8 mouse cellular contexts compared by ENCODE assay signal in genomic region chr10:81341333-81341949, GRCm38 (mm10). TPM values are rescaled to one million over a fixed set of nuclear protein-coding genes. Genes with fewer than 3 reads are reported as not detected.
DNase-seq lines count a peak whose midpoint lies in the region; ATAC-seq and TF ChIP-seq lines count a peak whose summit lies in the region.

No protein-coding gene starts in this region.

- 35% methylated on average over 16 of the region's 16 CpGs for WGBS in forebrain, embryonic 11.5 days
- WGBS in forebrain, embryonic 13.5 days = 37% methylated on average over 16 of the region's 16 CpGs
- 33% methylated on average over 16 of the region's 16 CpGs for WGBS in lung, embryonic 16.5 days
- WGBS in thymus, adult 2 months = 49% methylated on average over 16 of the region's 16 CpGs

- H3K27me3 ChIP-seq in forebrain, embryonic 11.5 days (ENCODE audit: control insufficient read depth, insufficient read depth, low read length) = peaks cover 36% of the 10 kb centered on the region
- H3K27me3 ChIP-seq in forebrain, embryonic 13.5 days = peaks cover 77% of the 10 kb centered on the region
- peaks cover 36% of the 10 kb centered on the region for H3K27me3 ChIP-seq in lung, embryonic 16.5 days (ENCODE audit: control insufficient read depth, insufficient read depth, low read depth, low read length)
- H3K27me3 ChIP-seq in thymus, adult 2 months (ENCODE audit: control insufficient read depth, insufficient read depth, low read length) = peaks cover 11% of the 10 kb centered on the region

- no peak overlapping the region for H3K9ac ChIP-seq in forebrain, embryonic 11.5 days (ENCODE audit: low read length)
- H3K9ac ChIP-seq in forebrain, embryonic 13.5 days = no peak overlapping the region
- H3K9ac ChIP-seq in lung, embryonic 16.5 days (ENCODE audit: low read length) = no peak overlapping the region

- TF ChIP-seq POLR2A in thymus, adult 2 months (IDR thresholded peaks at IDR 0.05; ENCODE audit: control insufficient read depth, extremely low read depth, insufficient read depth, low read length, poor library complexity) = no peak

- DNase-seq in forebrain, embryonic 11.5 days (ENCODE audit: low spot score) = peak; percentile 86
- peak; percentile 67 for DNase-seq in ovary, postnatal 36 days (ENCODE audit: low spot score)
- DNase-seq in ovary, postnatal 14 days (ENCODE audit: low spot score) = no peak
- peak; percentile 42 for DNase-seq in cerebellum, adult 11-12 months
- DNase-seq in heart, postnatal 10 days = peak; percentile 73 to 89
- peak; percentile 83 for DNase-seq in thymus, adult 2 months

- TF ChIP-seq CTCF in thymus, adult 2 months (IDR thresholded peaks at IDR 0.05; ENCODE audit: borderline replicate concordance, control insufficient read depth, extremely low read depth, insufficient read depth, low read length, poor library complexity) = peak; percentile 86; the same call in 1 of the 2 replicates

- peaks cover 4% of the 10 kb centered on the region for H3K4me1 ChIP-seq in forebrain, embryonic 11.5 days (replicated peaks; ENCODE audit: control insufficient read depth, insufficient read depth, low read length)
- peaks cover 10% of the 10 kb centered on the region for H3K4me1 ChIP-seq in forebrain, embryonic 13.5 days
- peaks cover 14% of the 10 kb centered on the region for H3K4me1 ChIP-seq in lung, embryonic 16.5 days (replicated peaks; ENCODE audit: control insufficient read depth, insufficient read depth, low read length)
- peaks cover 9% of the 10 kb centered on the region for H3K4me1 ChIP-seq in thymus, adult 2 months (replicated peaks; ENCODE audit: control insufficient read depth, insufficient read depth, low read length)

- H3K4me2 ChIP-seq in forebrain, embryonic 11.5 days (ENCODE audit: low read depth, low read length, severe bottlenecking) = no peak overlapping the region
- no peak overlapping the region for H3K4me2 ChIP-seq in forebrain, embryonic 13.5 days
- no peak overlapping the region; the same call in 1 of the 2 replicates for H3K4me2 ChIP-seq in lung, embryonic 16.5 days (ENCODE audit: low read depth, low read length)

- no peak overlapping the region for H3K27ac ChIP-seq in forebrain, embryonic 11.5 days (ENCODE audit: low read depth, low read length)
- H3K27ac ChIP-seq in forebrain, embryonic 13.5 days = no peak overlapping the region
- H3K27ac ChIP-seq in lung, embryonic 16.5 days (ENCODE audit: low read length) = no peak overlapping the region
- H3K27ac ChIP-seq in thymus, adult 2 months (ENCODE audit: control insufficient read depth, insufficient read depth, low read length) = no peak overlapping the region

- intact Hi-C loops in heart, postnatal 10 days (cut with DNase I) = loop anchor here (2.0 kb wide), 1 partner anchor 15 kb away; no protein-coding TSS in a partner anchor

- no peaks in the 10 kb centered on the region for H3K9me3 ChIP-seq in forebrain, embryonic 11.5 days (ENCODE audit: control insufficient read depth, low read length)
- no peaks in the 10 kb centered on the region for H3K9me3 ChIP-seq in forebrain, embryonic 13.5 days (replicated peaks)
- H3K9me3 ChIP-seq in lung, embryonic 16.5 days (ENCODE audit: control insufficient read depth, low read length) = no peaks in the 10 kb centered on the region

- no peaks in the 10 kb centered on the region; the same call in 1 of the 2 replicates for H3K36me3 ChIP-seq in forebrain, embryonic 11.5 days (ENCODE audit: control insufficient read depth, insufficient read depth, low read length)
- H3K36me3 ChIP-seq in forebrain, embryonic 13.5 days (ENCODE audit: poor library complexity, severe bottlenecking) = peaks cover 6% of the 10 kb centered on the region
- H3K36me3 ChIP-seq in lung, embryonic 16.5 days (ENCODE audit: control insufficient read depth, insufficient read depth, low read length) = 0 out of 2 replicates have a peak, but pooled peaks cover 3% of the 10 kb centered on the region
- H3K36me3 ChIP-seq in thymus, adult 2 months (ENCODE audit: control insufficient read depth, insufficient read depth, low read length) = no peaks in the 10 kb centered on the region

- no peak for ATAC-seq in forebrain, embryonic 11.5 days (replicated peaks; ENCODE audit: low FRiP score)
- ATAC-seq in forebrain, embryonic 13.5 days = no peak
- peak; percentile 32; the same call in 1 of the 2 replicates for ATAC-seq in lung, embryonic 16.5 days (ENCODE audit: low read depth)

- H3K4me3 ChIP-seq in forebrain, embryonic 11.5 days (ENCODE audit: low read depth, low read length) = no peak overlapping the region
- no peak overlapping the region for H3K4me3 ChIP-seq in forebrain, embryonic 13.5 days
- H3K4me3 ChIP-seq in lung, embryonic 16.5 days (ENCODE audit: low read length) = no peak overlapping the region
- H3K4me3 ChIP-seq in thymus, adult 2 months (ENCODE audit: control insufficient read depth, insufficient read depth, low read length) = no peak overlapping the region

RNA-seq across cellular contexts. Expression of gene Gipc3, which starts 1.6 kb away (rescaled TPM):
- polyA plus RNA-seq in forebrain, embryonic 11.5 days (2014; fragmentation: Nextera tagmentation; extraction: Ambion mirVana) = 0.07 TPM in 1 of 2 replicates, not detected in the other
- not detected in 2 replicates for polyA plus RNA-seq in forebrain, embryonic 13.5 days (2015; fragmentation: Nextera tagmentation; extraction: Ambion mirVana)
- 1 to 10 TPM; 4.8 to 6.1 TPM for total RNA-seq in heart, postnatal 10 days (2021)
- polyA plus RNA-seq in lung, embryonic 16.5 days (2015; fragmentation: Nextera tagmentation; extraction: Ambion mirVana) = 0.05 and 0.10 TPM in 2 replicates
- 0.70 and 0.82 TPM in 2 replicates for polyA plus RNA-seq in thymus, adult 2 months (2012; rRNA removed)

RNA-seq across cellular contexts. Expression of gene Hmg20b, which starts 8.8 kb away (rescaled TPM):
- 109 and 111 TPM in 2 replicates for polyA plus RNA-seq in forebrain, embryonic 11.5 days (2014; fragmentation: Nextera tagmentation; extraction: Ambion mirVana)
- polyA plus RNA-seq in forebrain, embryonic 13.5 days (2015; fragmentation: Nextera tagmentation; extraction: Ambion mirVana) = 60.6 and 61.1 TPM in 2 replicates
- 100 to 1,000 TPM in 1 of 2 experiments, 10 to 100 TPM in 1; 88.1 to 105 TPM for total RNA-seq in heart, postnatal 10 days (2021)
- 90.6 and 93.2 TPM in 2 replicates for polyA plus RNA-seq in lung, embryonic 16.5 days (2015; fragmentation: Nextera tagmentation; extraction: Ambion mirVana)
- 199 and 209 TPM in 2 replicates for polyA plus RNA-seq in thymus, adult 2 months (2012; rRNA removed)

RNA-seq across cellular contexts. Expression of gene Tbxa2r, which starts 12.9 kb away (rescaled TPM):
- 1.9 and 2.6 TPM in 2 replicates for polyA plus RNA-seq in forebrain, embryonic 11.5 days (2014; fragmentation: Nextera tagmentation; extraction: Ambion mirVana)
- polyA plus RNA-seq in forebrain, embryonic 13.5 days (2015; fragmentation: Nextera tagmentation; extraction: Ambion mirVana) = 2.6 and 3.8 TPM in 2 replicates
- total RNA-seq in heart, postnatal 10 days (2021) = 1 to 10 TPM; 7.7 to 8.5 TPM
- 18.6 and 19.6 TPM in 2 replicates for polyA plus RNA-seq in lung, embryonic 16.5 days (2015; fragmentation: Nextera tagmentation; extraction: Ambion mirVana)
- 310 and 312 TPM in 2 replicates for polyA plus RNA-seq in thymus, adult 2 months (2012; rRNA removed)

RNA-seq across cellular contexts. Expression of gene Mfsd12, which starts 15.8 kb away (rescaled TPM):
- 4.5 and 4.7 TPM in 2 replicates for polyA plus RNA-seq in forebrain, embryonic 11.5 days (2014; fragmentation: Nextera tagmentation; extraction: Ambion mirVana)
- polyA plus RNA-seq in forebrain, embryonic 13.5 days (2015; fragmentation: Nextera tagmentation; extraction: Ambion mirVana) = 6.3 and 6.8 TPM in 2 replicates
- total RNA-seq in heart, postnatal 10 days (2021) = 10 to 100 TPM; 11.6 to 14.4 TPM
- polyA plus RNA-seq in lung, embryonic 16.5 days (2015; fragmentation: Nextera tagmentation; extraction: Ambion mirVana) = 13.7 and 13.9 TPM in 2 replicates
- polyA plus RNA-seq in thymus, adult 2 months (2012; rRNA removed) = 65.3 and 85.5 TPM in 2 replicates

RNA-seq across cellular contexts. Expression of gene Cactin, which starts 20.5 kb away (rescaled TPM):
- 51.2 and 53.2 TPM in 2 replicates for polyA plus RNA-seq in forebrain, embryonic 11.5 days (2014; fragmentation: Nextera tagmentation; extraction: Ambion mirVana)
- polyA plus RNA-seq in forebrain, embryonic 13.5 days (2015; fragmentation: Nextera tagmentation; extraction: Ambion mirVana) = 39.9 and 42.0 TPM in 2 replicates
- total RNA-seq in heart, postnatal 10 days (2021) = 10 to 100 TPM; 21.0 to 23.6 TPM
- polyA plus RNA-seq in lung, embryonic 16.5 days (2015; fragmentation: Nextera tagmentation; extraction: Ambion mirVana) = 36.6 and 37.9 TPM in 2 replicates
- polyA plus RNA-seq in thymus, adult 2 months (2012; rRNA removed) = 89.3 and 89.6 TPM in 2 replicates

Comparison
In these comparisons a context has a peak if more than half of its experiments do, and no peak if none do; other contexts are left out.
1. RNA of gene Tbxa2r, which starts 12.9 kb away (polyA plus RNA-seq): 310 to 312 TPM in thymus, adult 2 months; 18.6 to 19.6 TPM in lung, embryonic 16.5 days, 2.6 to 3.8 TPM in forebrain, embryonic 13.5 days and 1.9 to 2.6 TPM in forebrain, embryonic 11.5 days; every median in the first group is over 10 times any median in the second.